Mouse (Mus musculus): ENCODE results near the gene Ak4.
"Not testable (repeated sequence)": the region's sequence is repeated elsewhere in the genome, so short reads cannot be mapped to it uniquely, and the experiment has no call there.

Gene Ak4

GRCm38 (mm10) chr4:101419151-101419910 is at the start of gene Ak4:
TSS of gene Ak4 (plus strand) at chr4:101419277.
- peak; percentile 81 for DNase-seq

- DNase-seq = no peak
Observed at GRCm38 (mm10) chr4:101369738-101370275, 49.3 kb upstream of the Ak4 start.

DNA sequence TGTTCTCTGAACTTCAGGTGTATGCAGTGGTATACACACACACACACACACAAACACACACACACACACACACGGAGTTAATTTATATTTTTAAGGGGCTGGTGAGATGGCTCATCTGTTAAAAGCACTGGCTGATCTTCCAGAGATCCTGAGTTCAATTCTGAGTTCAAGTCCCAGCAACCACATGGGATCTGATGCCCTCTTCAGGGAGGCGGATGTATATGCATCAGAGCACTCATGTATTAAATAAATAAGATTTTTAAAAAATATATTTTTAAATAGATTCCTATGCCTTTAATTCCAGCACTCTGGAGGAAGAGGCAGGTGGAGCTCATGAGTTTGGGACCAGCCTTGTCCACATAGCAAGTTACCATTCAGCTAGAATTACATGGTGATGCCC is 46.8 kb upstream of the Ak4 start:
- DNase-seq = no peak

DNA sequence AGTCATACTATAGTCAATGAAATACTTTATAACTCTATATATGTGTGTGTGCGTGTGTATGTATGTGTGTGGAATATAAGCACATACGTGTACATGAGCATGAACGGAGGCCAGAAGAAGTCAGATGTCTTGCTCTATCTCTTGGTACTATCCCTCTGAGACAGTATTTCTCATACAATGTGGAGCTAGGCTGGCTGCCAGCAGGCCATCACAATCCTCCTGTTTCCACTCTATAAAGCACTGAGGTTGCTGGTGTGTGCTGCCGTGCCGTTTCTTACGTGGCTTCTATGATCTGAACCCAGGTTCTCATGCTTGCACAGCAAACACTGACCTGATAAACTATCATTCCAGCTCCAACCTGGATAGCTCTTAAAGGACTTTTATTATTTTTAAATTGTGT is 46.3 kb upstream of the Ak4 start:
- no peak for DNase-seq

- no peak for DNase-seq
Observed at GRCm38 (mm10) chr4:101374104-101374503, 45.0 kb upstream of the Ak4 start.

DNA sequence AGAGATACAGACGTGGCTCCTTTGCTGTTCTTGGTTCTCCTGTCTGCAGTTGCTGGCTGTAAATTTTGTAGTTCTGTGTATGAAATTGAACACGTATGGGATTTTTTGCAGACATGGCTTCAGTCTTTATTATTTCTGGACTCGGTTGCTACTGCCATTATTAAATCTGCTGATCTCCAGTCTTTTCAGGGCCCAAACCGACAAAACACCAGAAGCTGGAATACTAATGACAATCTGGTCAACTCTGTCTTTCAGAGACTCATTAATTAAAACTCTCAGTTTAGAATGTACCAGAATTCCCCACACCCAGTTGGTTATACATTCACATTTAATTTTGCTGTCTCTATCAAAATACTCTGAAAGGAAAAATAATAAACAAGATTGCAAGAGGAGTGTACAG is 42.2 kb upstream of the Ak4 start:
- no peak for DNase-seq

- DNase-seq = no peak
Observed at GRCm38 (mm10) chr4:101378241-101378640, 40.8 kb upstream of the Ak4 start.

GRCm38 (mm10) chr4:101378778-101379177 is 40.3 kb upstream of the Ak4 start:
- no peak for DNase-seq

DNA sequence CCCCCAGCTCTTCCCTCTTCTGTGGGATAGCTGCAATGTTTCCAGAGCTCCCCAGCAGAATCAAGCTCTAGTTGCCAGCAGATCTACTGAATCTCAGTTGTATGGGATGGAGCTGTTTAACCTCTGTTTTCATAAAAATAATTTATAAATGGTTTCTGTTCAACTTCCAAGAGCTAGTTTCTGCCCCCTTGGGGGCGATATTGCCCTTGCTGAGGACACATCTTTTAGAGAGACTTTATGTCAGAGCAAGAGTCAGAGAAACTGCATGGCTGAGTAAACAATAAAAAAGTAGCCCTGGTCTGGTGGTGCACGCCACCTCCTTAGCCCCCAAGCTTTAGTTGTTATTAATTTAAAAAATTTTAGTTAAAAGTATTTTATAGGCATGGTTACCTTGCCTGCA is 34.1 kb upstream of the Ak4 start:
- peak; percentile 28 for DNase-seq

DNA sequence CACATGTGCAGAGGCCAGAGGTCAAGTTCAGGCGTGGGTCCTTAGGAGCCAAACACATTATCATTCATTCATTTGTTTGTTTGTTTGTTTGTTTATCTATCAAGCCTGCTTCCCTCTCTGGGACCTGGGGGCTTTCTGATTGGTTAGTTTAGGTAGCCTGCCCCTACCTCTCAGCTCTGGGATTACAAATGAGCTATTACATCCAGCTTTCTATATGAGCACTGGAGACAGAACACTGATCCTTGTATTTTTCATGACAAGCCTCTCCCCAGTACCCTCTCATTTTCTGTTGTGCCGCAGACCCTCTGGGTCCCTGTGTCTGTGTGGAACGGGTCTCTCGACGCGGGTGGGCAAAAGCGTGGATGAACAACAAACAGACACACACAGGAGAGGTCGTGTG is 30.8 kb upstream of the Ak4 start:
- no peak for DNase-seq

DNA sequence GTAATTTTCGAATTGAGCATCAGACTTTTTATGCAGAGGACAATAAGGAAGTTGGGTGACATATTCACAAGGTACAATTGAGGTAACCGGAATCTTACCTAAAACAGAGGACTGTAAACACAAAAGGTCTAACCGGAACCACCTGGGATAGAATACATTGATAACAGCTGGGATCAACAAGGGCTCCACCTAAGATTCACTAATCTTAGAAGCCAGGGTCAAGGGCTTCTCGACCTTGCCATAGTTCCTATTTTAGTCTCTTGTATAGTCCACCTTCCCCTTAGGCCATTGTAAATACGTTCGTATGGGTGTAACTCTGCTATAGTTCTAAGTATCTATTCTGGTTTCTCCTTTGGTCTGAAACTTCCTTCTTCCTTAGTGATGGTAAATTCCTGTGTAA is 30.4 kb upstream of the Ak4 start:
- not testable (repeated sequence) for DNase-seq

GRCm38 (mm10) chr4:101392229-101392628 is 26.8 kb upstream of the Ak4 start:
- DNase-seq = no peak

DNA sequence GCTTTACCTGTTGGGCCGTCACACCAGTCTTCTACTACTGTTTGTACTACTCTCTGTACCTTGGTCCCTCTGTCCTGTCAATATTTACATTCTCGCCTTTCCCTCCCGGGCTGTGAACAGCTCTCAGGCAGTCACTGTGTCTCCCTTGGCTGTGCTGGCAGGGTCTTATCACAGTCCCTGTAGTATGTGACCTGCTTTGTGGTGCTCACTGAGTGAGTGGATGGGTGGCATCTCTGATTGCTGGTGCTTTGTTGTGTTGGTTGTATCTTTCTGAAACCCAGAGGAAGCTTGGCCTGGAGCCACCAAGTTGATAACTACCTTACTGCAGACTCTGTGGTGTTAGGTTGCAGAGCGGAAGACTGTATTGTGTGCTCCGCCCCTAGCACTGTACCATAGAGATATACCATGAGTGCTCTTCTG is 25.8 kb upstream of the Ak4 start:
- no peak for DNase-seq

- DNase-seq = no peak
Observed at GRCm38 (mm10) chr4:101395021-101395533, 24.0 kb upstream of the Ak4 start.

DNA sequence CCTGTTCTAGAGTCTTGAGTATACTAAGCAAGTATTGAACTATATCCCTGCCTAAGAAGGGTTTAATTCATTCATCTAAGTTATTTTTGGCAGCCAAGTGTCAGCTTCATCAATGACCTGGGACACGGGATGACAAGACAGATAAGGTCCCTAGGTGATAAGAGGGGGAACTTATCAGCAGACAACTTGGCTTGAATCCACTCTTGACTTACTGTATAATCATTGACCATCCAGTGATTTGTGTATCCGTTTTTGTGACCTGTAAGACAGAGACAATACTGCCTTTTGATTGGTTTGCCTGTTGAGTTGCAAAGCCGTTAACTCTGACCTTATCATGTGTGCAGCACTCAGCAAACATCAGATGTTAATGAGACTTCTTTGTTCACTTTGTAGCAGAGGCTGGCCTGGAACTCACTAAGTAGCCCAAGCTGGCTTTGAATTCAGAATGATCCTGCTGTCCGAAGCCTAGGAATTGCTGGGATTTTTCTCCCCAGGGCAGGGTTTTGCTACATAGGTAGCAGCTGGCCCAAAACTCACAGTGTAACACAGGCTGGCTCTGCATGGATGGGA is 19.0 kb upstream of the Ak4 start:
- DNase-seq = no peak

- DNase-seq = no peak
Observed at GRCm38 (mm10) chr4:101401945-101402344, 17.1 kb upstream of the Ak4 start.

DNA sequence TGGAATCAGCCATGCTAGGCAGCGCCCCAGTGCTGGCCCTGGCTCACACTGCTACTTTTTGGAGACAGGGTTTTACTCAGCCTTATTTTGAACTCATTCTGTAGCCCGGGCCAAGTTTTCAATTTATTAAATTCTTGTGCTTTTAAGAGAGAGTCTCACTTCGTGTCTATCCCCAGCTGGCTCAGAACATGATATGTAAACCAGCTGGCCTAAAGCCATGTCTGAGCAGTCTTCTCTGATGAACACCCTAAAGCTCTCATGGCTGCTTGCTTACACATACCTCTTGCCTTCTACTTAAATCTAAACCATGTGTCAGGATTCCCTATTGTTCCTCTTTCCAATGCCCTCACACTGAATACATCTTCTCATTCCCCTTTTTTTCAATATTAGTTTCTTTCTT is 14.2 kb upstream of the Ak4 start:
- no peak for DNase-seq

DNA sequence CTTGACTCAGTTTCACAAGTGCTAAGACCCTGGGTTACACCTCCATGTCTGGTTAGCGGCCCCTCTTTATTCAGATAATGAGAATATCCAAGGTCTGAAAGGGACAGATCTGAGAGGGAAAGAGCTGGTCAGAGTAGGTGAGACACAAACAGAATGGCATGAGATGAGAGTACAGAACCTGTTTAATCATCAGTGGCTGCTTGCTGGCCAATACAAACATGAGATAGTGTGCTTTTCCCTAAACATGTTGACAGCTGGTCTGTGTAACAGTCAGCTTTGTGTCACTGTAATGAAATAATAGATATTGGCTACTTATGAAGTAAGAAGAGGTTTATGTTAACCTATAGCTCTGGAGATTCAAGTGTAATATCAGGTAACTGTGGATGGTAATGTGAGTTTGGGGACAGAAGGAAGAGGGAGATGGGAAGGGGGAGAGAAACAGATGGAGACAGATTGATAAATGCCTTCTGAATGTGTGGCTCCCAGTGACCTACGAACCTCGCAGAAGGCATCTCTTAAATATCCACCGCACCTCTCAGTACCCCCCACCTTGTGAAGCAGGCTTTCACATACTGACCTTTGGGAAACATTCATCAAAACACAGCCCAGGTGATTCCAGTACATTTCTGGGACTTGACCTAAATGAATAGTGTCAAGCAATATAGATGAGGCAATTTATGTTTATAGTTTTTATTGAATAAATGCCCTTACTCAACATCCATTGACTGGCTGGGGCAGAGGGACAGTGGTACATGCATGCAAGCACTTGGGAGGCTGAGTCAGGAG is 12.5 kb upstream of the Ak4 start:
- DNase-seq = no peak

GRCm38 (mm10) chr4:101416966-101417365 is 2.1 kb upstream of the Ak4 start:
- DNase-seq = peak; percentile 30

GRCm38 (mm10) chr4:101419911-101420880 is 1.1 kb downstream of the Ak4 start:
- DNase-seq = peak; percentile 48

- peak; percentile 90 for DNase-seq
Observed at GRCm38 (mm10) chr4:101422996-101423395, 3.9 kb downstream of the Ak4 start.

DNA sequence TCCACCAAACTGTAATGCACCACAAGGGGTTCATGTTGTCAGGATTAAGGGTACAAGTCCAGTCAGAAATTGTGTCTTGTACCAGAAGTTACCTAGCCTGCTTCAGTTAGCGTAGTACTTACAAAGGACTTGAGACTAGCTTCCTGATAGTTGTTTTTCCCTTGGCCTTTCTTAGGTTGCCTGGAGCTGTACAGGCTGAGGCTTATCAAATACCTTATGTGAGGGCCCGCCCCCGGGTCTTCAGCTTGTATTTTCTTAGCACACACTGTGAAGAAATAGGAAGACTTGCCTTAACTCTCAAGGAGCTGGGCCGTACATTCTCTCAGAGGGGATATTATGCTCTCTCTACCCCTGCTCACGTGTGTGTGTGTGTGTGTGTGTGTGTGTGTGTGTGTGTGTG is 4.5 kb downstream of the Ak4 start:
- peak; percentile 36 for DNase-seq
